Mouse (Mus musculus) kidney, adult 2 months (tissue): Measurements from ENCODE around the gene Rnf44. TPM values are rescaled to one million over a fixed set of nuclear protein-coding genes. Genes with fewer than 3 reads are reported as not detected.

Source experiments
- DNase-seq: peaks from one replicate; pipeline ENCODE4 v3.0.0; 2021
- H3K27ac ChIP-seq: fragments of 200-500 bp; 2 replicates; pipeline ENCODE4 v1.5.1; 2012; ENCODE audit warnings: low read depth, low read length, control low read depth, inconsistent platforms; ENCODE audit not compliant: insufficient read depth
- H3K27me3 ChIP-seq: fragments of 200-500 bp; replicated peaks from 2 replicates; pipeline ENCODE4 v1.6.1; 2012; ENCODE audit warnings: mild to moderate bottlenecking, moderate library complexity, low read length, inconsistent platforms; ENCODE audit not compliant: control insufficient read depth, insufficient read depth
- H3K36me3 ChIP-seq: fragments of 200-500 bp; 2 replicates; pipeline ENCODE4 v1.6.1; 2012; ENCODE audit warnings: mild to moderate bottlenecking, moderate library complexity, low read length, inconsistent platforms; ENCODE audit not compliant: control insufficient read depth, insufficient read depth
- H3K4me1 ChIP-seq: fragments of 200-500 bp; 2 replicates; pipeline ENCODE4 v1.6.1; 2011; ENCODE audit warnings: low read length; ENCODE audit not compliant: control insufficient read depth, insufficient read depth
- H3K4me3 ChIP-seq: fragments of 200-500 bp; 2 replicates; pipeline ENCODE4 v1.5.1; 2011; ENCODE audit warnings: mild to moderate bottlenecking, low read depth, low read length, control low read depth; ENCODE audit not compliant: insufficient read depth
- CTCF ChIP-seq: fragments of 200-500 bp; conservative IDR thresholded peaks from 2 replicates; pipeline ENCODE4 v1.5.1; 2011; ENCODE audit warnings: low read depth, mild to moderate bottlenecking, control low read depth, low read length, moderate library complexity, mixed read lengths; ENCODE audit not compliant: insufficient read depth, insufficient read length
- POLR2A ChIP-seq: fragments of 200-500 bp; IDR thresholded peaks from one replicate; pipeline ENCODE4 v1.6.1; 2011; ENCODE audit warnings: low read depth, low read length, control low read depth
- WGBS: fragments of 180-500 bp; shearing (Covaris S2); methylation state at CpG from one replicate; pipeline ENCODE4 v1.1.7; 2018; 5-methylcytosine and 5-hydroxymethylcytosine counted together
- polyA plus RNA-seq: library from polyadenylated mRNA; depleted of rRNA; stranded (reverse); fragments of >200 nt; gene quantifications from 2 replicates; pipeline ENCODE4 v1.2.3, GENCODE M21; 2012

Rnf44 gene
- polyA plus RNA-seq, 1 experiment = 191 TPM

DNA sequence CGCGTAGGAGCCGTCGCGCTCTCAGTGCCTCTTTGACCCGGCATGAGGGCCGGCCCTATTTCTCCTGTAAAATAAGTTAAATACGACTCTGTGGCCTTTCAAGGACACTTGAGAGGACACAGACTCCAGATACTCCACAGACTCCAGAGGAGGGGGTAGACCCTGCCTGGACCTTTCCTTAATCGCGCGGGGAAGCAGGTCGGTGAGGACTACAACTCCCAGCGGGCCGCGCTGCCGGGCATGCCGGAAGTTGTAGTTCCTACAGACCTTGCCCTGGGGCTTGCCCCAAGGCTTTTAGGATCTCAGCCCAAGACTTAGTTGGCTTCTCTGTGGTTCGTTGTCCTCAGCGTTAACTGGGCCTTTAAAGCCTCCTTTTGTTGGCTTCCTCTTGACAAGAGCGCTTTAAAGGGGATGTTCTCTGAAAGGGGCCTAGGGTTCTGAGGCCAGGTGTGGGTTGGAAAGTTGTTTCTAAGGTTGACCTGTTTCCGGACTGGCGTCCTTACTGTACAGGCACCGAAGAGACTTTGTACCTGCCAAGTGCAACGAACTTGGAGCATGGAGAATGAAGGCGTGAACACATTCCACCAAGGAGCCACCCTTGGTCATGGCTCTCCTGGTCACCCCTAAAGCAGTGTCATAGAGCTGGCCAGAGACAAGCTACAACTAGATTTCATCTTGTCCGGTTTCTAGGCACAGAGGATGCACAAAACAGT, 797 bp upstream of the Rnf44 start:
- peak overlapping the region; percentile 98 for H3K27ac ChIP-seq
- H3K4me3 ChIP-seq = peak overlapping the region; percentile 65
- H3K27me3 ChIP-seq = no peaks in the 10 kb centered on the region
- no peak for TF ChIP-seq CTCF
- TF ChIP-seq POLR2A = no peak
- H3K4me1 ChIP-seq = peaks cover 13% of the 10 kb centered on the region; the same call in 1 of the 2 replicates
- DNase-seq = peak; percentile 95
- WGBS = 10% methylated on average over 26 of the region's 26 CpGs
- H3K36me3 ChIP-seq = no peaks in the 10 kb centered on the region

DNA sequence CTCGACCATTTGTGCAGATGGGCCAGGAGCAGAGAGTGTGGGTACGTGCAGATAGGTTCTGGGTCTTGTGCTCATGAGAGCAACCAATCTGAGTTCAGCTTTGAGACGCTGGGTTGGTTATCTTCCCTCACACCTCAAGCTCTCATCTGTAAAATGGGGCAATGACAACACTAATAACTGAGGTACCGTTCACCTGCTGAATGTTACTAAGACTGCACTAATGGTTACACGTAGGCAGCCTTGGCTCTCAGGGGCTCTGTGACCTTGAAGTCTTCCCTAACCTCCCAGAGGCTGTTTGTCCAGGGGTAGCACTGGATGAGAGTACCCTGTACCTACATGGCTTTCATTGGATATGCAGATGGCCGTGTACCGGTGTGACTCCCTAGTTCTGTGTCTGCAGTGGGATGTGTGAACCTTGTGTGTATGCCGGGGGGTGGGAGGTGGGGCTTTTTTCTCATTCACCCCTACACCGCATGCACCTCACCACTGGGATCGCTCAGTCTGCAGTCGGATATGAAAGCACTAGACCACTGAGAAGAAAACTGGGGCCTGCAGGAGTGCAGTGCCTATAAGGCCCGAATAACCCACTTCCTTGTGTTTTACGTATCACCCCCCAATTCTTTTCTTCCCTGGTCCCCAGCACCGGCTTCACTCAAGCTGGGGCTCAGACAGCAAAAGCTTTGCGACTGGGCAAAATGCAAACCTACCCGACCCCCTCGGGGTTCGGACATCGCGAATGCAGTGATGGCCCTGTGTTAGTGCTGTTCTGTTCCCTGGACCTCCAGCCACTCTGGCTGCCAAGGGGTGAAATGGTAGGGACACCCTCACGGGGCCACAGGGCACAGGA, 773 bp downstream of the Rnf44 start:
- 5% methylated on average over 21 of the region's 21 CpGs for WGBS
- H3K4me3 ChIP-seq = peak overlapping the region; percentile 89
- peaks cover 13% of the 10 kb centered on the region; the same call in 1 of the 2 replicates for H3K4me1 ChIP-seq
- H3K27ac ChIP-seq = peak overlapping the region; percentile 81
- no peaks in the 10 kb centered on the region for H3K27me3 ChIP-seq
- DNase-seq = no peak
- TF ChIP-seq POLR2A (no peak), CTCF (no peak)
- H3K36me3 ChIP-seq = no peaks in the 10 kb centered on the region

DNA sequence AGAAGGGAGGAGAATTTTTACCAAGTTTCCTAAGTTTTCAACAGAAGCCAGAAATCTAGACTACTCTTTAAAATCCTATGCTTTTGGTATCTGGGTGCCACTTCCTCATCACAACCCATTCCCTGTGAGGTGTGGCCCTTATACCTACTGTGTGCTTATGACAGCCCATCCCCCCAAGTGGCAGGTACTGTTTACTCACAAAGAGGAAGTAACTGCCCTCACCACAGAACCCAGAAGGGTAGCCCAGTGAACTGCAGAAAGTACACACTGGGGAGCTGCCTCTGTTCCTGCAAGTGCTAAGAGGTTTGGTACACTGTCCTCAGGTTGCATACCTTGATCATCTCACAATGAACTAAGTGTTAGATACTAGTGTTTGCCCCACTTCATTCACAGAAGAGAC, 2.0 kb downstream of the Rnf44 start:
- no peak overlapping the region for H3K27ac ChIP-seq
- DNase-seq = peak; percentile 14
- no peaks in the 10 kb centered on the region for H3K27me3 ChIP-seq
- H3K36me3 ChIP-seq = no peaks in the 10 kb centered on the region
- peaks cover 13% of the 10 kb centered on the region; the same call in 1 of the 2 replicates for H3K4me1 ChIP-seq
- TF ChIP-seq POLR2A (no peak), CTCF (no peak)
- no peak overlapping the region for H3K4me3 ChIP-seq

DNA sequence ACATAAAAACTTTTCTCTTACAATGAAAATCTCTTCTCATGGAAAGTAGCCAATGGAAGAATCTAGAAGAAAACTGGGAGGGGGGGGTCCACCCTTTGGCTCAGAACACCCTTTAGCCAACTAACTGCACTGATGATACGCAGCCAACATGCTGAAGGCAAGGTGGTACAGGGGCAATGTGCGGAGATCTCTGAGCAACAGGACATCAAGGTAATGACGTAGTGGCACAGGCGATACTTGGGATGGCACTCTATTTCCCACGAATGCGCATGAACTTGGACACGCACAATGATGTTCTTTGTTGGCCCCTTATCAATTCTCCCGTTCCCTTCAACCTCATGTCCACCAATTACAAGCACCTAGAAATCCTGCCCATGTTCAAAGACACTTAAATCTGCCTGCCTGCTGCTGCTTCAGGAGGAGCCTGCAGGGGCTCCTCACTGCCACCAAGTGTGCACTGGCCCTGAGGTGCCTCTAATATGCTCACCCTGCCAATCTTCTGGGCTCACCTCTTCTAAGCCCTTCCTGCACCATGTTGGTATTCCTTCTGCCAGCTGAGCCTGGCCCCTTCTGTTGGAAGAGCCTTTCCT, 3.5 kb downstream of the Rnf44 start:
- TF ChIP-seq POLR2A = no peak
- Histone ChIP-seq H3K4me3 (no peak overlapping the region), H3K27me3 (no peaks in the 10 kb centered on the region), H3K27ac (no peak overlapping the region), H3K4me1 (peaks cover 27% of the 10 kb centered on the region), H3K36me3 (no peaks in the 10 kb centered on the region)
- 88% methylated on average over 8 of the region's 8 CpGs for WGBS
- no peak for DNase-seq

DNA sequence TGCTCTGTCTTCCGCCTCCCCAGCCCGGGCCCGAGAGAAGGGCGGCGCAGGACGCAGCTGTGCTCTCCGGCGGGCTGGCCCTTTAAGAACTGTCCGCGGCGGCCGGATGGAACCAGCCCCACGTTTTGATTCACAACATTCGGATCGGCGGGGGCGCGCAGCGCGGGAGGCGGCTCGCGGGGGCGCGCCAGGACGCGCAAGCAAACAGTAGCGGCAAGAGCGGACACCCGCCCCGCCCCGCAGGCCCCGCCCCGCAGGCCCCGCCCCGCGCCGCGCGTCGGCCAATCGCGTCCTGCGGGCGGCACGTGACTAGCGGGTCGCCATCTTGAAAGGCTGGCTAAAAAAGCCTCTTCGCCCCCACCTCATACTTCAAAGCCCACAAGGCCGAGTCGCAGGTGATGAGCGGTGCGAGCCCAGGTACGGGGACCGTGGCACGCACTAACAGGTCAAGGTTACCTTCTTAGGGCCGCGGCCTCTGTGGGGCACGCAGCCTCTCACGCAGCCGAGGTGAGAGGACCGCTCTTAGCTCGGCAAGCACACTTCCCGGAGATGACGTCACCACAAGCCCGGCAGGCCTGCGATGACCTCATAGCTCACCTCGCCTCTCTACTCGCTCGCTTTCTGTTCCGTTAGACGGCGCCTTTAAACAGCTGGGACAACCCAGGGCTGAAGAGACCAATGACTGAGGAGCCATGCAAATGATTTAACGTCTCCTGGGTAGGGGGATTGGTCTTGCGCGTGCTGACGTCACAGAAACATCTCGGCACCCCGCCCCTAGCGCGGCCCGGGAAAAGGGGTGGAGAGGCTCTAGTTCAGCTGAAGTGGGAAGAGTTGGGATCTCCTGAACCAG, 5.9 kb downstream of the Rnf44 start:
- TF ChIP-seq POLR2A (peak; percentile 78), CTCF (no peak)
- Histone ChIP-seq H3K27ac (peak overlapping the region; percentile 96), H3K4me1 (peaks cover 34% of the 10 kb centered on the region), H3K36me3 (0 out of 2 replicates have a peak, but pooled peaks cover 3% of the 10 kb centered on the region), H3K4me3 (peak overlapping the region; percentile 83), H3K27me3 (no peaks in the 10 kb centered on the region)
- peak; percentile 99 for DNase-seq
- 1% methylated on average over 82 of the region's 82 CpGs for WGBS

DNA sequence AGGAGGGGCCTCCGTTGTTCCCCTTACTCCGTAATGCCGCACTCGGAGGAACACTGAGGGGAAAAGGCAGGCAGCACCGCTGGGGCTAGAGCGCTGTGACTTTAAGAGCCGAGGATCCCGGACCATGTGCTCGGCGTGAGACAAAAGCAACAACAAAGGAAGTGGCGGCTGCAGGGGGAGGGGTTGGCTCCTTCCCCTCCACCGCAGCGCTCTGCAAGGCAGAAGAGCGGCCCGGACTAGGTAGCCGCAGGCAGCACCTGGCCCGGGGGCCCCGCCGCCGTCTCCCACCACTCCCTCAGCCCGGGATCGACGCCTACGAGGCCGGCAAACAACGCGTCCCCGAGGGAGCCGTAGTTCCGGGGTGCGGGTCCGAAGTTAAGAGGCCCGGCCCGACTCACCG, 6.6 kb downstream of the Rnf44 start:
- Histone ChIP-seq H3K36me3 (peaks cover 7% of the 10 kb centered on the region; the same call in 1 of the 2 replicates), H3K4me3 (peak overlapping the region; percentile 83), H3K27ac (peak overlapping the region; percentile 94), H3K4me1 (peaks cover 28% of the 10 kb centered on the region), H3K27me3 (no peaks in the 10 kb centered on the region)
- WGBS = under 1% methylated on average over 35 of the region's 35 CpGs
- no peak for TF ChIP-seq CTCF
- peak; percentile 88 for DNase-seq
